Mouse (Mus musculus) mouse trophoblast stem cell (cell line): Measurements from ENCODE around the gene Elovl5.

Source experiments
- in situ Hi-C, 2 experiments: fragments of 300-500 bp; cut with MseI, MboI; formaldehyde crosslinking; loops; 2 replicates in 1 of 2; 3 replicates in 1 of 2; pipeline ENCODE4 v1.15.1; 2025

The Elovl5 gene

GRCm38 (mm10) chr9:78032930-78033329, 115.8 kb downstream of the Elovl5 start:
- in situ Hi-C loops, result no loop called here
